Mouse (Mus musculus) splenic B cell, adult 2 months (primary cell): ENCODE measurements around the gene Arl8a.
"Not testable (repeated sequence)": the region's sequence is repeated elsewhere in the genome, so short reads cannot be mapped to it uniquely, and the experiment has no call there.

ENCODE experiments used
- DNase-seq: peaks from one replicate; pipeline ENCODE4 v3.0.0-alpha.2; 2011; ENCODE audit warnings: low read depth, low spot score
- H3K27me3 ChIP-seq: 2 replicates; pipeline ENCODE4 v1.6.1; 2012; ENCODE audit warnings: mild to moderate bottlenecking, low read length, moderate library complexity, mixed read lengths; ENCODE audit not compliant: control insufficient read depth, poor library complexity, insufficient read depth, severe bottlenecking
- H3K36me3 ChIP-seq: 2 replicates; pipeline ENCODE4 v1.6.1; 2012; ENCODE audit warnings: mild to moderate bottlenecking, low read length, moderate library complexity, mixed read lengths; ENCODE audit not compliant: control insufficient read depth, poor library complexity, insufficient read depth, severe bottlenecking

The Arl8a gene

GRCm38 (mm10) chr1:135171202-135171601, 24.6 kb downstream of the Arl8a start:
- H3K27me3 ChIP-seq: no peaks in the 10 kb centered on the region; the same call in 1 of the 2 replicates
- no peak for DNase-seq
- H3K36me3 ChIP-seq: no peaks in the 10 kb centered on the region

- no peaks in the 10 kb centered on the region for H3K36me3 ChIP-seq
- H3K27me3 ChIP-seq: no peaks in the 10 kb centered on the region; the same call in 1 of the 2 replicates
- peak; percentile 31 for DNase-seq
Observed at GRCm38 (mm10) chr1:135171984-135172383, 25.4 kb downstream of the Arl8a start.

- DNase-seq: no peak
- Histone ChIP-seq H3K27me3 (no peaks in the 10 kb centered on the region; the same call in 1 of the 2 replicates), H3K36me3 (no peaks in the 10 kb centered on the region)
Observed at GRCm38 (mm10) chr1:135173311-135173710, 26.7 kb downstream of the Arl8a start.

- DNase-seq: no peak
- no peaks in the 10 kb centered on the region for H3K36me3 ChIP-seq
Observed at GRCm38 (mm10) chr1:135175176-135175575, 28.6 kb downstream of the Arl8a start.

GRCm38 (mm10) chr1:135177724-135178123, 31.1 kb downstream of the Arl8a start:
- H3K27me3 ChIP-seq: no peaks in the 10 kb centered on the region; the same call in 1 of the 2 replicates
- DNase-seq: no peak
- H3K36me3 ChIP-seq: no peaks in the 10 kb centered on the region

More at GRCm38 (mm10) chr1:135175176-135175575, 28.6 kb downstream of the Arl8a start:
- no peaks in the 10 kb centered on the region; the same call in 1 of the 2 replicates for H3K27me3 ChIP-seq

DNA sequence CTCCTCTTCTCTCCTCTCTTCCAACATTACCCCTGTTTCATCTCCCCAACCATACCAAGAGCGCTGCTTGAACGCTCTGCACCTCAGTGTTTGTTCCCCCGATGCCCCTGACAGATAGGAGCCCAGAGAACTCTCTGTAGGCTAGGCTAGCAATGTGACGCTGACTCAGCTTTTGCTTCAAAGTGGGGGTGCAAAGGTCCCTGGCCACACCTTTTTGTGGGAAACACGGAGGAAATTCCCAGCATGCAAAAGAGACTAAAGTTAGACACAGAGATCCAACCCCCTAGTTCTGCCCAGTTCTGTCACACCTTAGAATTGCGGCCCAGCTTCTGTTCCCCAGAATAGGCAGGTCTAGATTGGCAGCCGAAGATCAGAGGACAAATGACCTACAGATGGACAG, 32.2 kb downstream of the Arl8a start:
- Histone ChIP-seq H3K27me3 (no peaks in the 10 kb centered on the region; the same call in 1 of the 2 replicates), H3K36me3 (no peaks in the 10 kb centered on the region)
- no peak for DNase-seq

- no peaks in the 10 kb centered on the region for H3K27me3 ChIP-seq
- DNase-seq: no peak
- H3K36me3 ChIP-seq: no peaks in the 10 kb centered on the region
Observed at GRCm38 (mm10) chr1:135180830-135181229, 34.2 kb downstream of the Arl8a start.

DNA sequence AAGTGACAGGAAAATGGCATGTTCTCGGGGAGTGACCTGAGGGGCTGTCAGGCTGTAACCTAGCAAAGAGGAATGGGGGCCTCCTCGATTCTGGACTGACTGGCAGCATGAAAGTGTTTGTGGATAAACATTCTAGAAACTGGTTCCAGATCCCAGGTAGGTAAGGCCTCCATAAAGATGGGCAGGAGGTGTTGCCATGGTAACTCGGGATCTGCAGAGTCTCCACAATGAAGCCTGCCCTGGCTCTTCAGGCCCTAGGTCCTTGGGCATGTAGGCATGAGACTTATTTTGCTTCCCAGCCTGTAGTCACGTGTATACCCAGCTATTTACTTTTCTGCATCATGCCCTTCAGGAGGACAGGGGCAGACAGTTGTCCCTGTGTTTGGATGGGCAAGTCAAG, 34.7 kb downstream of the Arl8a start:
- Histone ChIP-seq H3K36me3 (no peaks in the 10 kb centered on the region), H3K27me3 (no peaks in the 10 kb centered on the region)
- DNase-seq: no peak

GRCm38 (mm10) chr1:135181880-135182623, 35.4 kb downstream of the Arl8a start:
- DNase-seq: no peak
- Histone ChIP-seq H3K36me3 (no peaks in the 10 kb centered on the region), H3K27me3 (no peaks in the 10 kb centered on the region)

GRCm38 (mm10) chr1:135182975-135183374, 36.4 kb downstream of the Arl8a start:
- no peak for DNase-seq
- Histone ChIP-seq H3K36me3 (no peaks in the 10 kb centered on the region), H3K27me3 (no peaks in the 10 kb centered on the region)

DNA sequence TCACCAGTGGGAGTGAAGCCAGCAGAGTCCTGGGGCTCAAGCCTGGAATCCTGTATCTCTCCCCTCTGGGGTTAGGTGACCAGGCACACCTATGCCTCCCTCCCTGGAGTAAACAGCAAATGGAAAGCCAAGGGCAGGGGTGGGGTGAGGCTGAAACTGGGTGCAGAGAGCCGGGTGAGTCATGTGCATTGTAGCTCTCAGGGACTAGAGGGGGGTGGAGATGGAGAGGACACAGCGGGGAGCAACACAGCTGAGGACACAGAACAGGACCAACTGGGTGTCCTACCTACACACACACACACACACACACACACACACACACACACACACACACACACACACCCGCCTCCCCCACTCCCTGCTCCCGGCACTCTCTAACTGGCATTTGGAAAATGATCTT, 36.8 kb downstream of the Arl8a start:
- H3K27me3 ChIP-seq: no peaks in the 10 kb centered on the region
- no peaks in the 10 kb centered on the region for H3K36me3 ChIP-seq
- DNase-seq: no peak

DNA sequence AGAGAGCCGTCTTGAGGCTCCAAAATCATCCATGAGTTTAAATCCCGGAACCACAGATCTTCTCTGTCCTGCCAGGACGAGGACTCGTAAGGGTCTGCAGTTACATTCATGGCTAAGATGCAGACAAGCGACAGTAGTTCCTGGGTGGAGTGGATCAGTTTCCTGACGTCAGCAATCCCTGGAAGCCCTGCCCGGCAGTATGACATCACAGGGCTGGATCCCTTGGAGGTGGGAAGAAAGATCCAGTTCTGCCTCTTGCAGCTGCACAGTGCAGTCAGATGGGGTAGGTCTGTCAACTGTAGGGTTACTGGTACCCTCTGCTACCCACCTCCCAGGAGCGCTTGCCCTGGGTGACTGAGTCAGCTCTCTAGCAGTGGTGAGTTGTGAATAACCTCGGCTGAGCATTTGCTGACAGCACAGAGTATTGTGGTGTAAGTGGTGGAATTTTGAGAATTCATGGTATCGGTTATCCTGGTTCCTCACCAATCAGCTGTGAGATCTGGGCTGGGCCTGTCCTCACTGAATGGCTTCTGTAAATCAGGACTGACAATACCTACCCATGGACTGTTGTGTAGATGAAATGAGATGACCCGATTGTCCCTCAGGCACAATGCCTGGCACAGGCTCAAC, 37.4 kb downstream of the Arl8a start:
- Histone ChIP-seq H3K36me3 (no peaks in the 10 kb centered on the region), H3K27me3 (no peaks in the 10 kb centered on the region)
- no peak for DNase-seq

DNA sequence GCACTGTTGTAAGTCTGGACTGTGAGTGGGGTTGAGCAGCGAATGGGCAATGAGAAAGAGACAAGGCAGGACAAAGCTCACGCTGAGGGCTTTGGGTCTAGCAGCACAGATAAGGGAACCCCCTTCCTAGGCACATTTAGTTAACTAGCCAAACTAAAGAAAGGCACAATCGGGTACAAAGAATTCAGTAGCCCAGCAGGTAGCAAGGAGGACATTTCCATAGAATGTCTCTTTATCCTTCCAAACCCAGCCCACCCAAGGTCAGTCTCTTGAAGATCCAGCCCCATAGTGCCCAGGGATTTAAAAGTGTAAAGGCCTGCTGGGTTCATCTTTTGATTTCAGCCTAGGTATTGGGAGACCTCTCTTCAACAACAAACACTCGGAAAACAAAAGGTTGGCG, 39.3 kb downstream of the Arl8a start:
- no peak for DNase-seq
- H3K27me3 ChIP-seq: no peaks in the 10 kb centered on the region
- no peaks in the 10 kb centered on the region for H3K36me3 ChIP-seq

DNA sequence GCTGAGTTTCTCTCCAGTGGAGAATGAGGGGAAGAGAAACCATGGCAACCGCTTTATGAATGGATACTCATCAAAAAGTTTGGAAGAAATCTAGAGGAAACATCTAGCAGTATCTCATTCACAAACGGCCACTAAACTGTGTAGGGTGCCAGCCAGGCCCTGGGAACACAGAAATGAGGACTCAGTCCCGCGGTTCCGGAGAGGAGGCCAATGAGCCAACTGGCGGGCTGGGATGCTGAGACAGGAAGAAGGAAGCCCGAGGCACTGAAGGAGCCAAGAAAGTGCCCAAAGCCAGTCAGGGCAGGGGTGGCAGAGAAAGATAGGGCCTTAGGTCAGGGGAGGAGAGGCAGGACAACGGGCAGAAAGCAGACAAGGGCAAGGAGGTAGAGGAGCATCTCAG, 39.8 kb downstream of the Arl8a start:
- no peak for DNase-seq
- Histone ChIP-seq H3K27me3 (no peaks in the 10 kb centered on the region), H3K36me3 (no peaks in the 10 kb centered on the region)

- not testable (repeated sequence) for H3K27me3 ChIP-seq, DNase-seq, H3K36me3 ChIP-seq
Observed at GRCm38 (mm10) chr1:135187016-135187415, 40.4 kb downstream of the Arl8a start.
